Mouse (Mus musculus): ENCODE data around the gene Akt3.

Akt3 gene

DNA sequence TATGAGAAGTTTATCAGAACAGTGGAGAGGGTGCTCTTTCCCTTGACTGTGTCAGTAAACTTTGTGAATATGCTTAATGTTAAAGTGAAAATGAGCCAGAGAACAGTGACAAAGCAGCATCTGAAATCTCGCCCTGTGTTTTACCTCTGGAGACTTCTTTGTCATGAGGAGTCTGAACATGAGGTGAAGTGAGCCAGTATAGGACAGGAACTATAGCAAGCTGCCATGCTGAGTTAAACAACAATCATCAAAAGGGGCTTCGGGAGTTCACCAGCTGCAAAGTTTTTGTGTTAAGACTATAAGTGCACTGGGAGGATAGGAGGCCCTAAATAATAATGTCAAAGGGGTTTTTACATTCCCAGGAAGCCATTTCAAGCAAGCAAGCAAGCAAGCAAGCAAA lies 71.3 kb downstream of the Akt3 start:
- peak; percentile 52 for DNase-seq (ENCODE audit: low spot score)

DNA sequence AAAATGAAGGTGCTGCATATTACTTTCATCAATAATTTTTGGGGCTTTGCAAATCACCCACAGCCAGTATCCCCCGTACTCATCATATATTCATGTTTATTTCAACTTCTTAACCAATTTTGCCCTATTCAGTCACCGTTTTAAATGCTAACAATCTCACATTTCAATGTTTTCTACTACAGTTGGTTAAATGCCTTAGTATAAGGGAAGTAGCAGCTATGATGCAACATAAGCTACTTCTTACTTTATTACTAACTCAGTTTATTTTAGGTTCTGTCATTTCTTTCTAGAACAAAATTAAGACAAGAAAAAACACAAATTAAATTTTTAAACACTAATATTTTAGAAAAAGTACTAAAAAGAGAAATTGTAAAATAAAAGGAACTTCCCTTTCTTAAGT lies 78.4 kb downstream of the Akt3 start:
- no peak for DNase-seq (ENCODE audit: low spot score)

DNA sequence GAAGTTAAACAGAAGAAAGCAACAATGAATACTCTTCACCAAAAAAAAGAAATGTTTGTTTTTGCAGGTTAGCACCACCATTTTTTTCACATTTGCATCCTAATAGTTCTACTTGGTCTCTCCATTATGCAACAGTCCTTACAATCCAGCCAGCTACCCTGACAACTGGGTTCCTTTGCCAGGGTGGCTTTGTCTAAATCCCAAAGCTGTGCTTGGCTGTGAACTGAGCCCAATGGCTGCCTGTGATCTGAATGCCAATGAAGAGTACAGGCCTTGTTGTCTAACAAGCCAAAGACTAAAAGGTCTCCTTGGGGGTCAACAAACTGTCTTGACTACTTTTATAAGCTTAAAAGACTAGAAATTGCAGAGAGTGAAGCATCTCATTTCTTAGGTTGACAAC lies 82.6 kb downstream of the Akt3 start:
- peak; percentile 78 for DNase-seq (ENCODE audit: low spot score)

DNA sequence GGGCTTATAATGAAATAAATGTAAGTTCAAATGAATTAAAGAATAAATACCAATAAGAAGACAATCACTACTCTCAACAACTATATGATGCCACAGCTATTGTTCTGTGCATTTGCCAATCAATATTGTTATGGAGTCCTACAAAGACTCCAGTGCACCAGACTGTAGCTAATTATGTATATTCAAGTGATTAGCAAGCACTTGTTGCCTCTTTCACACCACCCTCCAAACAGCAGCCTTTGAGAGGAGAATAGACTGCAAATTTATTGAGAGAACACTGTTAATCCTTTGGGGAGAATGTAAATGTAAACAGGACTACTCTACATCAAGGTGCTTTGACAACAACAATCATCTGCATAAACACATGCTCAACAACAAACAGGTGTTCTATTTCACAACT lies 86.7 kb downstream of the Akt3 start:
- DNase-seq (ENCODE audit: low spot score), result no peak

DNA sequence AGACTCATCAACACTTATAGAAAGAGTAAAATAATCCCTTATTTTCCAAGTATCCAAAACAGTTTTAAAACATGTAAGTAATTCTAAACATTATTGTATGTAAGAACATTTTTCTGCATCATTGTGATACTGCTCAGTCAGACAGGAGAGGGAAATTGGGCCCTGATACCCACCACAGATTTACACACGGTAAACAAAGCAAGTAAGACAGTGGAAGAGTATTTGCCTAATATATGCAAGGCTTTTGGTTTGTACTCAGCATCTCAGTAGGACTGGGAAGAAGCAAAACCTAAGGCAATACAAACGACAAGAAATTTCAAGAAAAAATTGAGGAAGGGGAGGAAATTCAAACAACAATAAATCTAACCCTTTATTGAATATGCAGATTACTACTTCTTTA lies 92.2 kb downstream of the Akt3 start:
- no peak for DNase-seq (ENCODE audit: low spot score)

- no peak for DNase-seq (ENCODE audit: low spot score)
These were observed 92.7 kb downstream of the Akt3 start for GRCm38 (mm10) chr1:177165336-177165735.

DNA sequence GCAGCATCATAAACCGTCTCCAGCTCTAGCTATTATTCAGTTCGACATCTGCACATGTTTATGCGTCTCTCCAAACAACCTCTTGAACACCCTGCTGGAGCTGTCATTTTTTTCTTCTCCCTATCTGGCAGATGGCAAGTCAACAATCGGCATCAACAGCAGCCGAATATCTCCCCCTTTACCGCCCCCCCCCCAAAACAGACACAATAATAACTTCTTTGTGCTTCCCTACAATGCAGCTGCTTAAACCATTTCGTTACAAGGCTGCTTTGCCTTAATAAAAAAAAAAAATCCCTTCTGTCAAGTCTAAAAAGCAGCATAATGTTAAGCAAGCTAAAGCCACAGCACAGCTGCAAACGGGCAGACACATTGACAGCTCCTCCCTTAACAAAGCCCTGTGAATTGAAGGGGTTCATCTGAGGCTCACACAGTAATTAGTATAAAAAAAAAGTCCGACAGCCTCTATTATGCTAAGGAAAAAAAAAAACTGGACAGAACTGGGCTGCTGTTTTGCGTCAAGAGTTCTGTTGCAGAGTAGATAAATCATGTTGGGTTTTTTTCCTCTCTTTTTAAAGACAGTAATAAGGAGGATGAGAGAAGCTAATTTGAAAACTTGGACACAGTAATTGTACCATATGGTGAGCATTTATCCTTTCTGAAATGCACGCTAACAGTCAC lies 107.5 kb downstream of the Akt3 start:
- peak; percentile 76 for DNase-seq (ENCODE audit: low spot score)

- peak; percentile 17 for DNase-seq (ENCODE audit: low spot score)
These were observed 109.3 kb downstream of the Akt3 start for GRCm38 (mm10) chr1:177148746-177149145.

- no peak for DNase-seq (ENCODE audit: low spot score)
These were observed 116.5 kb downstream of the Akt3 start for GRCm38 (mm10) chr1:177141468-177141867.

DNA sequence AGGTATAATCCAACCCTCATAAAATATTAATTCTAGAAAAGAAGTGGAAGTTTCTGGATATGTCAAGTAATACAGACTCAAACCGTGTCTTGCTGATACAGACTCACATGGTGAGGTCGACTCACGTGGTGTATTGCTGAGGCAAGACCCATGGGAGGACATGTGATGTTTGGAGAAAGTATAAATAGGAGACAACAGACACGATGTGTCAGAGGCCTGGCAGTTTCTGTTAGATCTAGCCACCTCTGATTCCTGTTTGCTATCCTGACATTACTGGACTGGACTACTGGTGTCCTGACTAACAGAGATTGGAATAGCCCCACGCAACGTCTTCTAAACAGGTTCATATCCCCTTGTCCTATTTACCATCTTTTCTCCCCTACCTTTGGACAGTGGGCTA lies 118.4 kb downstream of the Akt3 start:
- DNase-seq (ENCODE audit: low spot score), result no peak

DNA sequence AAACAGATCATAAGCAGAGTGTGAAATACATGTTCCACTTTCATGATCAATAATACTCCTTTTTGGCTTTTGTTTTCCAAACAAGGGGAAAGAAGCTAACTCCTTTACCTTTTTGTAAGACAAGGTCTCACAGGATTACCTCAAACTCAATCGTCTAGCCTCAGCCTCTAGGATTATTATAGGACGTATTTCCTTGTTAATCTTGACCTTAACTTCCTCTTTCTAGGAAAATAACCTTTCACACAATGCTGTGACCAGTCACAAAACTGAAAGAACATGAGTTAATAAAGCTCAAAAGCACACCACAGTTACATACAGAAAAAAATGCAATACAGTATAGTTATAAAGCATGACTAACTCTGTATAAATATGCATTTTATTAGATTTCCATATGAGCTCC lies 126.5 kb downstream of the Akt3 start:
- DNase-seq (ENCODE audit: low spot score), result no peak

DNA sequence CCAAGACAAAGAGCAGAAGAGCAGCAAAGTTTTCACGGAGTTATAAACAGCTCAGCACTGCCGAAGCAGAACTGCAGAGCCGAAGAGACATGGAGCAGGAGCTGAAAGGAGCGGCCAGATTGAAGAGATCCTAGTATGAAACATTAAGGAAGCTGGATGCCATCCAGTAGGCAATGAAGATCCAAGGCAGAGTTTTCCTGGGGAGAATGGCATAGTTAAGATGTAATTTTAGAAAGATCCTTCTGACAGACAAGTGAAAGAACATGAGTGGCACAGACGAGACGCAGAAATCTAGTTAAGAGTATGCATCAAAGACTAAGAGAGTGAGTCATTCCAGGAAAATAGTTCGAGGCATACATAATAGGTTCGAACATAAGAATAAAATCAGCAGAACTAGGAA lies 131.3 kb downstream of the Akt3 start:
- DNase-seq (ENCODE audit: low spot score), result no peak

DNA sequence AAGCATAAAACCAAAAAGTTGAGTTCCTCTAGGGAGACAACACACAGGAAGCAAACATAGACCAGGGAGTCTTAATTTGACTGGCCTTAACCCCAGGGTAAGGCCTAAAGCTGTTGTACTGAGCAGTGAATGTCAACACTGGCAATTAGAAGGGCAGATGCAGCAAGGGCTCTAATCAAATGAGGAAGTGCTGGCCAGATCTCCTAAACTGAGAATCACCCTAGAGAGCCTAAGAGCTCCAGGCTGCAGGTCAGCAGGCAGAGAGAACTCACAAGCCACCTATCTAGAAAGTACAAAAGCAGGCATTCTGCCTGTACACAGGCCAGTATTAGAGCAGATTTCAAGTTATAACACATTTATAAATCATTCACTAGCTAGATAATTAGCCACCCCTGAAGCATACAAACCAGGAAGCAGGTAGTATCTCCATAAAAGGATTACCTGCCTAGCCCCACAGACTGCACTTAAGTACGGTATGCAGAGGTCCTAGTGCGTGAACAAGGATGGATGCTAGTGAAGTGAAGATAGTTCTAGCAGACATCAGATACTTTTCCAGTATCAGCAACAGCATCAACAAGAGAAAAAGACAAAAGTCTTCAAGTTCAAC lies 147.2 kb downstream of the Akt3 start:
- no peak for DNase-seq (ENCODE audit: low spot score)

DNA sequence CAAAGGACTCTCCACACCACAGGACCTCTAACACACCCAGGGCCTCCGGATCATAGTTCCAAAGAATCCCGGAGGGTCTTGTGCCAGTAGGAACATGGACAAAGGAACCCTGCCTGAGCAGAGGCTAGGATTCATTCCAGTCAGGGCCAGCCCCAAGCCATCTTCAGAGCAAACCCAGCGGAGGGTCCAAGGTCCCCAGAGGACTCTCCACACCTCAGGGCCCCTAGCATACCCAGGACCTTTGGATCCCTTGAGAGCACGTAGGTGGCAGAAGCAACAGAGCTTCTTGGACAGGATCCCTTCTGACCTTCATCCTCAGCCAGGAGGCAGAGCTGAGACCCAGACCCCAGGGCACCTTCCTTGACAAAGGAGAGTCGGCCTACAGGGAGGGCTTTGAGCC lies 167.5 kb downstream of the Akt3 start:
- no peak for DNase-seq (ENCODE audit: low spot score)

- DNase-seq (ENCODE audit: low spot score), result no peak
These were observed 168.5 kb downstream of the Akt3 start for GRCm38 (mm10) chr1:177089515-177089914.

- no peak for DNase-seq (ENCODE audit: low spot score)
These were observed 169.0 kb downstream of the Akt3 start for GRCm38 (mm10) chr1:177089048-177089447.

GRCm38 (mm10) chr1:177081957-177082645 lies 175.9 kb downstream of the Akt3 start:
- DNase-seq (ENCODE audit: low spot score), result no peak

- no peak for DNase-seq (ENCODE audit: low spot score)
These were observed 188.8 kb downstream of the Akt3 start for GRCm38 (mm10) chr1:177069161-177069560.

DNA sequence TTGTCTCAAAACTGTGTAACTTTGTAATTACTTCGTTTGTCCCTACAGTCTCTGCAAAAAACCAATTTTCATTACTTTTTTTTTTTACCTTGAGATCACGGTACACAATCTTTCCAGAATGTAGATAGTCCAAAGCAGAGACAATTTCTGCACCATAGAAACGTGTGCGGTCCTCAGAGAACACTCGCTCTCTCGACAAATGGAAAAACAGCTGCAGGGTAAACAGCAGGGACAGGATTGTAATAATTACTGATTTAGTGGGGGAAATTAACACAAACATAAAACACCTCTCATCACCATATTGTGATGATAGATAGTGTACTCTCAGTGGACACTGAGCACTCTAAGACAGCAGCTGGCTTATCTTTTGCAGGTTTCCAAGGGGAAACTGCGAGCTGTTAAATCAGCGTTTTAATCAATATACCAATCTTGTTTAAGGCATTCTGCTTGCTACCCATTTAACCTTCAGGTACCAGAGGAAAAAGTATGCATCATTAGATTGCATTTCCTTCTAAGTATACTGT lies 190.8 kb downstream of the Akt3 start:
- DNase-seq (ENCODE audit: low spot score), result no peak

DNA sequence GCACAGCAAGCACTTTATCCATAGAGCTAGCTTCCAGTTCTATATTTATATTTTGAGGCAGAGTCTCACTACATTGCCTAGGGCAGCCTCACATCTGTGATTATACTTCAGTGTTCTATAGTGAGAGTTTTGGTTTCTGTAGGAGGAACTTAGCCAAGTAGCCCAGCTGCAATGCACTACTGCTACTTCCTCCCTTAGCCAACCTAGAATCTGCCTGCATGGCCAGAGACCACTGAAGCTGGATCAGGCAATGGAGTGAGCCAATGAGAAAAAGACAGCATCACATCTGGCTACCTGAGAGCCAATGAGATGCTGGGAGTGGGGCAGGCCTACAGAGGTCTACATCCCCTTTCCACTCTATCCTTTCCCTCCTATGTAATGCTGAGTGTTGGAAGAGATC lies 192.3 kb downstream of the Akt3 start:
- no peak for DNase-seq (ENCODE audit: low spot score)

DNA sequence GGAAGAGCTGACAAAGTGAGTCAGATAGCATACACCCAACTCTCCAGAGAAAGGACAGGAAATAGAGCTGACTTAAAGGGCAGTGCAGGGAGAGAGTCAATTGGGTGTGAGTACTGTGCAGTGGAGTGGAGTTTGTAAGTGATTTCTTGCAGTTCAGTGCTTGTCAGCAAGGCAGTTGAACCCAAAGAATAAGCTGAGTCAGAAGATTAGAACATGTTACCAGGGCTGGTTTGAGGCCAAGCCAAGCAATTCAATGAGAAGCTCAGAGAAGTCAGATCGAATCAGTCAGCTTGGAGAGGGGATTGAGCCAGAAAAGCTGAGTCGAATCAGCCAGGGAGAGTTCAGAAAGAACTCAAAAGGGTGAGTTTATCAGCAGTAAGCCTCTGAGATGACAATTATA lies 196.2 kb downstream of the Akt3 start:
- DNase-seq (ENCODE audit: low spot score), result no peak

DNA sequence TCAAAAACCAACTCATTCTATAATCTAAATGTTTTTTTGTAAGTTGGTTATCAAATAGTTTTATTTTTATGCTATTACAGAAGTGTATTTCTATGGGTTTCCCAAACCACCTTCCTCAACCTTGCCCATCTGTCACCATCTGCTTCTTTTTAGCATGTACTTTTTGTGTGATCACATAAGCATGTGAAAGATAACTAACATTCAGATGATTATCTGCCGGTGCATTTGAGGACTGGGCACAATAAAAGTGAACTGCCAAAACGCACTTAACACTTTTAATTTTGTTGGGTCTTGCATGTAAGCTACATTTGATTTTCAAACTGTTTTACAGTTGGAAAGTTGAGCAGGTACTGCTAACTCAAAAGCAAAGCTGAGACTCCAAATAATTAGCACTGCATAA lies 203.1 kb downstream of the Akt3 start:
- DNase-seq (ENCODE audit: low spot score), result no peak

DNA sequence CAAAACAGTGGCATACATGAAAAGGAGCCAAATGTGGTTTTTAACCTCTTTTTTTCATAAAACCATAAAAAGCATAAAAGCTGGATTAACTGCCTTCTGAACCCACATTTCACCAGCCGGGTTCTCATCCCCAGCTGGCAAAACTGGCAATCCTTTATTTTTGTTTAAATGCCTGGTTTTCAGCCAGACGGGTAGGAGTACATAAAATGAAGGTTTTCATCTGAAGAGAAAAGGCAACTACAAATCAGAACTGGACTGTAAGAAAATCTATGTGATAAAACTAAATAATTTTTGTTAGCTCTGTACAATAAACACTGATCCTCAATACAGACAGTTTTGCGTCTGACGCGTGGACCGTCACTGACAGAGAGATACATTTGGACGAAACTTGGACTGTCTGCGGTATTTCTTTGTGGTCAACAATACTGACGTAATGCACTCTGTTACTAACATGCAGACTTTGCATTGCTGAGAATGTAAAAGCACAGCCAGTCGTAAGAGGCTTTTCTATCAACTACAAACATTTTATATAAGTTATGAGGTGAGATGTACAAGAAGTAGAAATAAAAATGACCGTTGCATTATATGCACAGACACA lies 206.5 kb downstream of the Akt3 start:
- DNase-seq (ENCODE audit: low spot score), result no peak
